Mouse (Mus musculus) gonadal fat pad, adult 2 months (tissue): ENCODE measurements around the gene Trak1. TPM values are rescaled to one million over a fixed set of nuclear protein-coding genes. Genes with fewer than 3 reads are reported as not detected.

Source experiments
- DNase-seq: peaks from one replicate; pipeline ENCODE4 v3.0.0-alpha.2; 2012; ENCODE audit warnings: low read depth
- polyA plus RNA-seq: library from polyadenylated mRNA; depleted of rRNA; stranded (reverse); fragments of >200 nt; gene quantifications from 2 replicates; pipeline ENCODE4 v1.2.3, GENCODE M21; 2012

Gene Trak1
- polyA plus RNA-seq, 1 experiment = 96.9 TPM

DNA sequence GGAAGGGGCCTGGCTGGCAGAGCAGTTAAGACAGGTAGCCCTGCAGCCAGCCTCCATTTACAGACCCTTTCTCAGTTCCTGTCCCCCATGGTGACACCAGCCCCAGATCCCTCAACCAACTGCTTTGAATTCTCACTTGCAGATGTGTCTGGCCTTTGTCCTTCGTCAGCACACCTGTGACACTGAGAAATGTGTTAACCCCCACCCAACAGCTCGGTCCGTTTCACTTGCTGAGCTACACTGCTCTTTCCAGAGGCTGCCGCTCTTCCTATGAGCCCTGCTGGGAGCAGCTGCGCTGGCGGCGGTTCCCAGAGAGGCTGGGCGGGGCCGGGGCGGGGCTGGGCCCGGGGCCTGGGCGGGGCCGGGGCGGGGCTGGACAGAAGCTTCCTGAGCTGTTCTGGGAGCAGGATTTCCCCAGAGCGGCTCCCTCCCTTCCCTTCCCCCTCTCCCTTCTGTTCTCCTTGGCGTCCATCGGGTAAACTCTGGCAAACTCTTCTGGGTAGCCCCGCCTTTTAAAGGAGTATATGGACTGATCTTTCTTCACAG is 74.1 kb downstream of the Trak1 start:
- DNase-seq = no peak

DNA sequence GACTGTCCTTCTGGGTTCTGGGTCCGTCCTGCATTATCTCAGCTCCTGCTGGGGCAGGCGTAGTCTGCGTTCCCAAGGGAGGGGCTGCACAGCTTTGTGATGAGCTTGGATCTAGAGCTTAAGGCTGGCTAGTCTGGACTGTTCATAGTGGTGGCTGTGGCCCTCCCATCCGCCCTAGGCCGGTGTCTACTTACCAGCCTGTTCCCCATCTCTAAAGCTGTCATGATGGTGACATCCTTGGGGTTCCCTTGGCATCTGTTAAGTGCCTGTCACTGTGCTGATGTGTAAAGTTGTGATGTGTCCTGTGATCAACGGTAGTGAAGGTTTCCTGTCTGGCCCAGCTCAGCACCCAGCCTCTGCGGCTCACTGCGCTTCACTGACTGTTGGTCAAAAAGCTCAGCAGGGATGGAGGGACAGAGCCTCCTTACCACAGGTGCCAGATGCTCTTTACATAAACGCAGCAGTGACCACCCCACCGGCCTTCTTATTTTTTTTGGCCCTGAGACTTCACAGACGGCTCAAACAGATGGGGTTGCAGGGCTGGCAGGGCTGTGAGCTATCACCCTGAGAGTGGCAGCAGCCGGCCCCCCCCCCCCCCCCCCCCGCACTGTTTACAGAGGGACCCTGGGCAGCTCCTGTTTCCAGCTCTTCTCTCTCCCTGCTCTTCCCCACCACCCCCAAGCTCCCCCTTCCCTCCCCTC is 74.8 kb downstream of the Trak1 start:
- DNase-seq = no peak

DNA sequence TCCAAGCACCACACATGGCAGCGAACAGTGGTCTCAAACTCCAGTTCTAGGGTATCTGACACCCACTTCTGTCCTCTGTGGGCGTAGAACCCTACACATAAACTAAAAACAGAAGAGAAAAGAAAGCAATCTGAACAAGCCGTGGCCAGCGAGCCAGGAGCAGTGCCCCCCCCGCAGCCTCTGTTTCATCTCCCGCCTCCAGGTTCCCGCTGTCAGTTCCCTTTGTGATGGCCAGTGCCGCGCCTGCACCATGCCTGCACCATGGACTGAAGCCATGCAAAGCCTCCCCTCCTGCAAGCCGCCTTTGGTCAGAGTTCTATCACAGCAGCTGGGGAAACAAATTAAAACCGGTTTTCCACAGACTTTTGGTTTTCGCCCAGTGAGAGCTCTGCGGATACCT is 75.8 kb downstream of the Trak1 start:
- no peak for DNase-seq

DNA sequence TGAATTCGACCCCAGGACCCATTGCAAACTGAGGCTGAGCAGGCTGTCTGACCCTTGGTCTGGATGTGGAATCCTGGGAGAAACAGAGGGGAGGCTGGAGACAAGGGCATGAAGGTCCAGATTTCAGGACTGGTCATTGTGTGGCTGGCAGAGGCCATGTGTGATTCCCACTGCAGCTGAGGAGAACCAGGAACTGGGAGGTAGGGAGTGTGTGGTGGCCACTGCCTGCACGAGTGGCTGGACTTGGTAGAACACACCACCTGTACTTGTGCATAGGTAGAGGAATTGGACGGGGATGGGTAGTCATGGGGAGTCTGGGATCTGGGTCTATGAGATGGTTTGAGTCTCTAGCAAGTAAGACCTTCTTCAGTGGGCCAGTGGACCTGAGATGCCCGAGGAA is 76.2 kb downstream of the Trak1 start:
- DNase-seq = no peak

DNA sequence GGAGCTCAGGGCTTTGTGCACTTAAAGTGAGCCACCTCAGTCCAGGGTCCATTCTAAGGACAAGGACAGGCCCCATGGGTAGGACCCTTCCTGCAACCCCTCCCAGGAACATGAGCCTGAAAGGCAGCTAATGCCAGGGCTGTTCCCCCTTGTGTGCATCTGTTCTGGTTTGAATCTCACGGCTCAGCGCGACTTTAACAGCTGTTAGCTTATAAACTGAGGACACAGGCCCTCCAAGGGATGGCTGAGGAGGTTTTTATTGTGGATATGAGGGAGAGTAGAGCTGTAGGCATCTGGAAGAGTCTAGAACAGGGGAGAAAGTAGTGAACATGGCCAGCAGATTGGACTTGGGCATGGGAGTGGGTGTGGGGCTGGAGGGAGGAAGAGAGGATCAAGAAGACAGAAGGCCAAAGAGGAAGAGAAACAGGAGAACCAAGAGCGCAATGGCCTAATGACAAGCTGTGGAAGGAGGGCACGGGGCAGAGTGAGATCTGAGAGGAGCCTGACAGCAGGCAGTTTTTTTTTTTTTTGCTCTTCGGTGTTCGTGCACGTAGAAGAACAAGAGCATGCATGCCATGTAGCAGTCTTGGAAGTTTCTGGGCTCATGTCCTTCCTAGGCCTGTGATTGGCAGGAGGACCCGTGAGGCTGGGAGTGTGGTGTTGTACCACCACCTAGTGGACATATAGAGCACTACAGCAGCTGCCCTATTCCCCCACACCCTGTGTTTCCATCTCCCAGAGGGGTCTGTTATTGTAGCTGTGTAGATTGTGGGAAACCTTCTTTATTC is 77.0 kb downstream of the Trak1 start:
- DNase-seq = no peak

DNA sequence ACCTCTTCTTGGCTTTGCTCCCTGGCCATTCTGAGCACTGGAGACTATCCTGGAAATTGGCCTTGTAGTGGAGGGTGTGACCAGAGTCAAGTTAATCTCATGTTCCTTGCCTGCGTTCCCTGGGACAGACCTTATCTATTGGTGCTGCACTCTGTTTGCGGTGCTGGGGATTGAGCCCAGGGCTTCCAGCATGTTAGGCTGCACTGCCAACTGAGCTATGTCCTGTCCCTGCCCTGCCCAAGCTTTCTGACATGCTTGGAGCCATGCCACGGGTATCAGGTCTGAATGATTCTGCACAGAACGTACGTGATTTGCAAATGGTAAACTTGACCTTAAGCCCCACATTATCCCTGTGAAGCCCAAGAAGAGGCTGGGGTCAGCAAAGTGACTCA is 77.6 kb downstream of the Trak1 start:
- no peak for DNase-seq

DNA sequence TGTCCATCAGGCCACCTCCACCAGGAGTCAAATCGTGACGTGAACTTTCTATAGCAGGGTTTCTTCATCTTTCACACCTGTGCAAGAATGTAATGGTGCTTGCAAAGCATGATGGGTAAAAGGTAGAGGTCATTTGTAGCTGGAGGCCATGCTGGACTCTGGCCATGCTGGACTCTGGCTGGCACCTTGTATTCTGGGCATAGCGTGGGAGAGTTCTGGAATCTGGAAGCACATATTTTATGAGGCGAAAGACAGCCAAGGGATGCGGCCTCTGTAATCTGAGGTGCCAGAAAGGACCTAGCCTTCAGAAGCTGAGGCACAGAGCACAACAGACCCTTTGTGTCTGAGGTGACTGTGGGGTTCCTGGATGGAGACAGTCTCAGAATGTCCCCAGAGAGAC is 78.8 kb downstream of the Trak1 start:
- DNase-seq = no peak

DNA sequence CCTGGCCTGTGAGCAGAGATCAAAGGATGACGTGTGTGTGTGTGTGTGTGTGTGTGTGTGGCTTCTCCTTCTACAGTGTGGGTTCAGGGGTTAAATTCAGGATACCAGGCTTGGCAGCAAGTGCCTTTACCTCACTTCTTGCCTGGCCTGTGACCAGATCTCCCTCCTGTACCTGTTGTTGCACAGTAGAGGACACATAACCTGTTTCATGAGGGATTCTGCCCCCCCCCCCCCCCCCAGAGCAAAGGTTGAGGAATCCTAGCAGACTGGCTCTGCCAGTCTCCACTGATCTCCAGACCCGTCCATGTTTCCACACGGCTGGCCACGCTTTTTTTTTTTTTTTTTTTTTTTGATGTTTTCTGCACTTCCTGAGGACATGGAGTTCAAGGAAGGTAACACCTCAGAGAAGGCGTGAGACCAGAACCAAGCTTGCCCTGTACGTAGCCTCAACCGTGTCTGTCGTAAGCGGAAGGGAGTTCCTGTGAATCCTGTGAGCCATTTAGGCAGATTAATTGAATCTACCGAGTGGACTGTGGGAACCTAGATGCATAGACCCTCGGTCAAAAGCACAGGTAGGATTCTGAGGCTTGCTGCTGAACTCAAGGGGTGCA is 83.1 kb downstream of the Trak1 start:
- no peak for DNase-seq

DNA sequence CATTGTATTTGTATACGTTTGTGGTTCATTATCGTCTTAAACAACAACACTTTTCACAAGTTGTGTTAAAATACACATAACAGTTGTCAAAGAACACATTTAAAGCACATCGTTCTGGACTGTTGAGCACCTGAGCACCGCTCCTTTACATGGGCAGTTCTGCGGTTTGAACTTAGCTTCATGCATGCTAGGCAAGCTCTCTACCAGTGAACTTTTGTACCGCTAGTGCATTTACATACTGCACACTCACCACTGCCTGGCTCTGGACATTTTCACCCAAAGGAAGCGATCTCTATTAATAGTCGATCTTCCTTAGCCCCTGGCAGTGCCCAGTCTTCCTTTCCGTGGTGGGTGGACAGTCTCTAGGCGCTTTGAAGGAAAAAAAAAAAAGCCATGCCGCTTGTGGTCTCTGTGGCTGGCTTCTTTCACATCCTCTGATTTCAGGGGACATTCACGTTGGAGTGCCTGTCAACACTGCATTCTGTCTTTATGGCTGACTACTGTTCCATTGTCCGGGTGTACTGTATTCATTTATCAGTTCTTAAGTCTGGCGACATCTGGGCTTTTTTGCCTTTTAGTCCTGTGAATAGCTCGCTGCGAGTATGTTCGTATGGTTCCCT is 84.5 kb downstream of the Trak1 start:
- DNase-seq = no peak

DNA sequence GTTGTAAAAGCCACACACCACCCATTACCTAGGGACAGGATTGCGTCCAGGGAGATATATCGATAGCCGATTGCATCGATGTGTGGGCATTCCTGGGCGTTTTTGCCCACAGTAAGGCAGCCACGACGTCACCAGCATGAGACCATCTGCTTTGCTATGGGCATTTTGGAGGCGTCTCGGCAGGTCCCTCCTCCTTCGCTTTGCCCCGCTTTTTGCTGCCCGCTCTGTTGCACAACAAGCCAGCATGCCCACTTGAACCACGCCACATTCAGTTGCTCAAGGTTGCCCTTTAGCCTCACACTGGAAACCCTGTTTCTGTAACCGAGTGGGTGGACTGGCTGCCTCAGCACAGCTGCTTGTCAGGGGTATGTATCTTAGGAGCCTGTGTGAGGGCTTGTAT is 85.3 kb downstream of the Trak1 start:
- no peak for DNase-seq

DNA sequence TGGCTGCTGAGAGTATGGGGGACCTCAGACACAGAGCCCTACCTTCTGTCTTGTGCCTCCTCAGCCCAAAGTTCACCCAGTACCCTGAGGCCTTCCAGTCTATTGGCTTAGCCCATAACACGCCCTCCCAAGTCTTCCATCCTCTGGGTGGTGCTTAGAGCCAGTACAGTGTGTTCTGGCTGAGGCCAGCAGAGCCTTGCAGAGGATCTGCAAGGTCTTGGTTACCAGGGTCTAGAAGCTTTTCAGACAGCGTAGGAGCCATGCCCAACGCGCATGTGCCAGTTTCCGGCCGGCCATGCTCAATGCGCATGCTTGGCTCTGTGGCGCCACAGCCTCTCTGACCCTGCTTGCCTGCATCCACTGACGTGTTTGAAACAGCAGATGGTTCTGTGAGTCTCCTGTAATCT is 85.9 kb downstream of the Trak1 start:
- no peak for DNase-seq

DNA sequence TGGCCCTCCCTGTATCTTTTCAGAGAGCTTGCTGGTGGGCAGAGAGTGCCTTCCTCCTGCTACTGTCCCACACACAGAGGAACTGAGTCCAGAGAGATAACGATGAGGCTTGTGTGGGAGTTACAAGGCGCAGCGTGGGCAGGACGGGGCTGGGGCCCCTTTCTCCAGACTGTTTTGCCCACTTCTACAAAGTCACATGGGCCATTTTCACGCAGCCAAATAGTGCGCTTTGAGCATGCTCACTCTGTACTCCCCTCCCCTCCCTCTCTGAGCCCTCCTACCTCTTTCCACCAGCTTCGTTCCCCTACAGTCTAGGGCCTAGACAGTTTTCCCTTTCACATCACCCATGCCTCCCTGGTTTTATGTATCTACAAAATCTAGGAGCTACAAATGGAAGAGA is 87.3 kb downstream of the Trak1 start:
- no peak for DNase-seq

DNA sequence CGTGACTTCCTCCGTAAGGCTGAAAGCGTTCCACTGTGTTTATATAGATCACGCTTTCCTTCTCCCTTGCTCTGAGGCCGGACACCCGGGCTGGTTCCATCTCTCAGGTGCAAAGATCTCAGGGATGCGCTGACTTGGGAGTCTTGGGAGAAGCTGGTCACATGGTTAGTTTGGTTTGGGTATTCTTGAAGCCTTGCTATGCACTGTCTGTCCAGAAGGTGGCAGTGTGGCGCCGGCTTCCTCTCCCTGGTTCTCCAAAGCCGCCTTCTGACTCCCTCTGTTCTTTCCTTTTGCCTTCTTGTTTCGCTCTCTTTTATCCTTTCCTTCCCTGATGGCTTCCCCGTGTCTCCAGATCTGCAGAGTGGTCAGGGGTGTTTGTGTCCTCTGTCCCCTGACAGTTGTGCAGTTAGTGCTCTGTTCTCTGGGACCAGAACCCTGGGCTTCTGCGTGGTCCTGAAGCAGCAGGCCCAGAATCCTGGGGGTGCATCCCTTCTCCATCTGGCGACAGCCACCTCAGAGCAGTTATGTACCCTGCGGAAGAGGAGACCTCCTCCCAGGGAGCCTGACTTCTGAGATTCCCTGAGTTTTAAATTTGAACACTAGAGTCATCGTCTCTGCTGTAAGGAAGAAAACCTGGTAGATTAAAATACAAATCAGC is 87.9 kb downstream of the Trak1 start:
- DNase-seq = no peak

DNA sequence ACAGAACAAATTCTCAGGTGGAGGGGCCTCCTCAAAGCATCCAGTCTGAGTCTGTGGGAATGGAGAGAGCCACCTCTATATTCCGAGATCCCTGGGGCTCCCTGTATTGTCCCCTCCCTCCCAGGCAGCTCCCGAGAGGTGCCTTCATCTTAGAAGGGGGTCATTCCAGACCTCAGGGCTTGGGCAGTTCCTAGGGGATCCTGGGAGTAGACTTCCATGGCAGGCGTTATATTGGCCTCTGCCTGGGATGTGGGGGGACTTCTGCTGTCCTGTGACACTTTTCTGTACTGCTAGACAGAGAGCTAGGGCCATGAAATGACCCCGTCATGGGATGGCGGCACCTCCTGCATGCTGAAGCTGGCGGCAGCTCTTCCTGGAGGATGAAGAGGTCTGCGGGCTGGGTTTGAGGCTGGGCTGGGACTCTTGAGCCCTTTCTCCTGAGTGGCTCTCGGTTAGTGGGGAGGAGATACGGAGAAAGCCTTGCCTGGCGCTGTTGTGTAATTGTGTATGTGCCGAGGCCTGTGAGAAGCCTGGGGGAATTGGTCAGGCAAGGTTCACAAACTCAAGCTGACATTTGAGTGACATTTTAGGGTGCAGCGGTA is 88.5 kb downstream of the Trak1 start:
- DNase-seq = no peak

DNA sequence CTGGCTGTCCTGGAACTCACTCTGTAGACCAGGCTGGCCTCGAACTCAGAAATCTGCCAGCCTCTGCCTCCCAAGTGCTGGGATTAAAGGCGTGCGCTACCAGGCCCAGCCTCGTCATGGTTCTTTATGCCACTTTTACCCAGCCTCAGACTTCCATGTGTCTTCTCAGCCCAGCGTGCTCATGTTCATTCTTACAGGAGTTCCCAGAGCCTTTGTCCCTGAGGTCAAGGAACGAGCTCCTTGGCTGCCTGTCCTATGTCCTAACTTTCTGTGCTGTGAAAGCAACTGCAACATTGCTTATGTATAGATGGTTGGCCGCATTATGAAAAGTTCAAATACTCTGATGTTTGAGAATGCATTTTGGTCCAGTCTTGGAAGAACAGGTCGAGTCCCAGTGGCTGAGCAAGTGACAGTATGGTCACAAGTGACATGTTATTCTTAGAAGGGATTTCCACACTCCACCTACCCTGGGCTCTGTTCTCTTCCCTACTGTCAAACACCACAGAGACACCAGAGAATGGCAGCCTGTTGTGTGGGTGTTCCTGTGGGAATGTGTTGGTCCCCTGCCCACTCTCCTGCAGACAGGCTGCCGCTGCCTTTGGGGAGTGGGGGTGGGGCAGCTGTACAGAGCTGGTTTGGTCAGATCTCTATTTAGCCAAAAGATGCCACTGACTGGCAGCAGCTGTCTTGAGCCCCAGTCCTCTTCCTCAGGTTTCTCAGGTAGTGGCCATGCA is 90.4 kb downstream of the Trak1 start:
- DNase-seq = no peak

DNA sequence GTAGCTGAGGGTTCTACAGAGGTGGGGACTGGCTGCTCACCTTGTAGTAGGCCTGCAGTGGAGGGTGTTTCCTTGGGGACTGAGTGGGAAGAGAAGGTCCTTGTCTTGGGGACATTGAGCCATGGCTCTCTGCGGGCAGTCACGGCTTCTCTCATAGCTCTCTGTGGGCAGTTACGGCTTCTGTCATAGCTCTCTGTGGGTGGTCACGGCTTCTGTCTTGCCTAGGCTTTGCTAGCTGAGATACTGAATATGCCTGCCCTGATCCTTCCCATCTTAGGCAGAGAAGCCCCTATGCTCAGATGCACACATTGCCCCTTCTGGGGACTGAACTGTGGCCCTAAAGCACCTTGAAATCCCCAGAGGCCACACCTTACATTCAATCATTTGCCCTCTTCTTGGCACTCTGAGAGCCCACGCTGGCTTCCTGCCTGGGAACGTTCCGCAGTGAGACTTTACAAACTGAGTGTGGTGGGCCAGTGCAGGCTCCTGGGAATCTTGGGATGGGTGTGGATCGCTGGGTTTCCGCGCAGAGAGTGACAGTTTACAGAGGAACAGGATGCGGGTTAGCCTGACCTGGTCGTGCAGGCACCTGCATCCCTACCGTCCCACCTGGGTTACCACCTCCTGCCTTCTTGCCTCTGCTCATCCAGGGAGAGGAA is 91.1 kb downstream of the Trak1 start:
- DNase-seq = no peak

DNA sequence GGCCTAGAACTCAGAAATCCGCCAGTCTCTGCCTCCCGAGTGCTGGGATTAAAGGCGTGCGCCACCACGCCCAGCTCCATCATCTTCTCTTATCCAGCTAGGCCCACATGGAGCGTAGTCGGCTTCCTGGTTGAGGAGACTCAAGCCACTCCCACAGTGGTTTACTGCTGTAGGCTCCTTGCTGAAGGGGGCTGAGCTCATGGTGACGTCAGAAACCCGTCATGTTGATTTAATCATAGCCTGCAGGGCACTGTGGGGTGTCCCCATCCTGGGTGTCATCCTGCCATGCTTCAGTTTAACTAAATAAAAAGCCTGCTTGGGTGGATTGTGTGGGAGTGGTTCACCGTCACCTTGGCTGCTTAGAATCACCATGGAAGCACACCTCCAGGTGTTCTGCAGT is 92.0 kb downstream of the Trak1 start:
- DNase-seq = no peak

DNA sequence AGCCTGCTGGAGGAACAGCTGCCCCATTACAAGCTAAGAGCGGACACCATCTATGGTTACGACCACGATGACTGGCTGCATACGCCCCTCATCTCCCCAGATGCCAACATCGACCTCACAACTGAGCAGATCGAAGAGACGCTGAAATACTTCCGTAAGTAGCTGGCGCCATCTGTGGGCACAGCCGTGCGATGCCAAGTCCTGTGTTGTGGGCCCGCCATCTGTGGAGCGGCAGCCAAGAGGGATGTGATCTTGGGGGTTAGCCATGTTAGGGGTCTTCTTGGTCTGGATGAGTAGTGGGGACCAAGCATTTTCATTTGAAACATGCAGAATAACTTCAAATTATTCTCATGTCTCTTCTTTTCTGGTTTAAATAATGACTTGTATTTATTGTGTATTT is 94.6 kb downstream of the Trak1 start:
- no peak for DNase-seq

DNA sequence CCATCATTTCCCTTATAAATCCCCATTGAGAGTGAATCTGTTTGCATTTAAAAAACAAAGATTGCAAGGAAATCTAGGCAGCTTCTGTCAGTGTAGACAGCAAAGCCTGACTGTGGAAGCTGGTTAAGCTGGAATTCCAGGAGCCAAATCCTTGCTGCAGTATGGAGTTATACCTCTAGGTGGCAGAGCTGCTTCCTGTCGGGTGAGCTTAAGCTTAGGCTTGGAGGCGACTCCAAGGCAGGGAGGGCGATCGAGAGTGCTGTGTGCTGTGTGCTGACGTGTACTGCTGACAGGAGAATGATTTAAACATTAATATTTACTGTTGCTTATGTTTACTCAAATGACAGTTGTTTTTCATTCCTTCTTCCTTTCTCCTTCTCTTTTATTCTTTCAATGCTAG is 95.1 kb downstream of the Trak1 start:
- DNase-seq = no peak

DNA sequence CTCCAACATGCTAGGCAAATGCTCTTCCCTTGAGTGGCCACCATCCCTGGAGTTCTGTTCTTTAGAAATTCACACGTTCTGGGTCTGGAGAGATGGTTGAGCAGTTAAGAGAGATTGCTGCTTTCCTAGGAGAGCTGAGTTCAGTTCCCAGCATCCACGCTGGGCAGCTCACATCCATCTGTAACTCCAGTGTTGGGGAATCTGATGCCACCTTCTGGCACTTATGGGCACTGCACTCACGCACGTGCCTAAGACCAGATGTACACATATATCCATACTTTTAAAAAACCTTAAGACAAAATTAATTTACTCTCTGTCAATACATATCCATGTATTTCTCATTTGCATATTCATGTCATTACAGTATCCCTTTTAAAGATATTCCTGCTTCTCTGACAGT is 95.8 kb downstream of the Trak1 start:
- DNase-seq = no peak
